Mouse (Mus musculus): ENCODE data around the gene Dot1l.

The Dot1l gene

DNA sequence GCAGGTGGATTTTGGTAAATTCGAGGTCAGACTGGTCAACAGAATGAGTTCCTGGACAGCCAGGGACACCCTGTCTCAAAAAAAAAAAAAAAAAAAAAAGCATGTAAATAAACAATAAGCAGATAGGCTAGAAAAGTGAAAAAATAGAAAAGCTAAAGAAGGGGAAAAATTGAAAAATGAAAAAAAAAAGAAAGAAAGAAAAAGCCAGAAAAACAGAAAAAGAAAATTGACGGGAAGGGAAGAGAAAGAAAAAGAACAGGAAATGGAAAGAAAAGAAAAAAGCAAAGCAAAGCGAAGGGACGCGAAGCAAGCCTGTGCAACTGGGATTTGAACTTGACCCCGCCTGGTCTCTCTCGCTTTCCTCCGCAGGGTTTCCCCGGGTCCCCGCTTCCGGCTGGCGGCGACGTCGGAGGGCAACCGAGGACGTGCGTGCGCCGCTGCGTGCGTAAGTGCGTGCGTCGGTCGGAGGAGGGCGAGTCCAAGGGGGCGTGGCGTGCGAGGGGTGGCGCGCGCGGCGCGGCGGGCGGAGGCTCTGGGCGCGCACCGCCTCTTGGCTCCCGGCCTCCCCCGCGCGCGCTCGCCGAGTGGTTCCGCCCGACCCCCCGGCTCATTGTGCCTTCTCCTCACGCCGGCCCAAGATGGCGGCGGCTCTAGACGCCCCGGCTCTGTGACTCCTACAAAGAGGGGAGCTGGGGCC, at the start of gene Dot1l:
Gene Dot1l, plus strand, starts transcription at position 613 of the 697 bp plus-strand sequence.
- DNase-seq (ENCODE audit: low read depth) = peak; percentile 84

DNA sequence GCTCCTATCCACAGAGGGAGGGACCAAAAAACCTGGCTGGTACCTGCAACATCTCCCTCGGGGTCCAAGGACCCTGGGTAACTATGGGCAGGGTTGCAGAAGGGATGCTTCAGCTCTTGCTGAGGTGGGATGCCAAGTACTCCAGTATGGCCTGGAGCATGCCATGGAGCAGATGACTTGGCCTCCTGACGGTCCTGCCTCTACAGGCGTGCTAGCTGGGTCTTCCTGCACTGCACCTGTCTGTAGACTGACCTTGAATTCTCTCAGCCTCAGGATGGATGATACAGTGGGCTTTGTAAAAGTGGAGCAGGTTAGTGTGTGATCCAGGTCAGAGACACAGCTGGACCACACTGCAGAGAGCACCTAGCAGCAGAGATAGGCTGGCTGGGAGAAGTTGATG, 49.5 kb upstream of the Dot1l start:
- DNase-seq (ENCODE audit: low read depth) = no peak

DNA sequence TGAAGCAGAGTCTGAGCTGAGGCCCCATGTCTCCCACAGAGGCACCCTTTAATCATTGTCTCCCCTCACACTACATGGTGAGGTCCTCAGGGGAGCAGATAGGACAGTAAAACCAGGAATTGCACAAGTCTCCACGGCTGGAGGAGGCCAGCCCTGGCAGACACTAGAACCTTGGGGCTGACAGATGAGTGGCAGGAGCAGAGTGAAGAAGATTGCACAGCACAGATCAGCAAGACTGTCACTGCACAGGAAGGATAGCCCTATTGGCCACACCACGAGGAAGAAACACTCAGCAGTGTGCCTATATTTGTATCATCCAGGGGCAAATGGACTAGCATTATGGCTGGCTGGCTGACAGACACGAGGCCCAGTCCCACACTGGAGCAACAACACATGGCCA, 44.2 kb upstream of the Dot1l start:
- DNase-seq (ENCODE audit: low read depth) = no peak

DNA sequence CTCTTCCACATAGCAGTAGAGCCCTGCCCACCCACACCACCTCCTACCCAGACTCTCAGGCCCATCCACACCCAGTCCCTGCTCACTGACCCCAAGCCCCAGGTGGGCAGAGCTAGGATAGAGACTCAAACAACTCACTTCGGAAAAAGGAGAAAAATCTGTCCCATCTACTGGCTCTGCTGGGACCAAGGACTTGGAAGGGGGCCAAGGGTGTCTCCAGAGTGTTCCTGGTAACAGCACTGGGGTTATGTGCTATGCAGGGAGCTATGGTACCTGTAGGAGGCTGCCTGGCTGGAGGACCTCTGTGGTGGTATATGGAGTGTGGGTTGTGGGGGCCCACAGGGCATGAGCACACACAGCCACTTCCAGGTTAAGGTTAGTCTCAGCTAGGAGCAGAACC, 37.7 kb upstream of the Dot1l start:
- DNase-seq (ENCODE audit: low read depth) = no peak

DNA sequence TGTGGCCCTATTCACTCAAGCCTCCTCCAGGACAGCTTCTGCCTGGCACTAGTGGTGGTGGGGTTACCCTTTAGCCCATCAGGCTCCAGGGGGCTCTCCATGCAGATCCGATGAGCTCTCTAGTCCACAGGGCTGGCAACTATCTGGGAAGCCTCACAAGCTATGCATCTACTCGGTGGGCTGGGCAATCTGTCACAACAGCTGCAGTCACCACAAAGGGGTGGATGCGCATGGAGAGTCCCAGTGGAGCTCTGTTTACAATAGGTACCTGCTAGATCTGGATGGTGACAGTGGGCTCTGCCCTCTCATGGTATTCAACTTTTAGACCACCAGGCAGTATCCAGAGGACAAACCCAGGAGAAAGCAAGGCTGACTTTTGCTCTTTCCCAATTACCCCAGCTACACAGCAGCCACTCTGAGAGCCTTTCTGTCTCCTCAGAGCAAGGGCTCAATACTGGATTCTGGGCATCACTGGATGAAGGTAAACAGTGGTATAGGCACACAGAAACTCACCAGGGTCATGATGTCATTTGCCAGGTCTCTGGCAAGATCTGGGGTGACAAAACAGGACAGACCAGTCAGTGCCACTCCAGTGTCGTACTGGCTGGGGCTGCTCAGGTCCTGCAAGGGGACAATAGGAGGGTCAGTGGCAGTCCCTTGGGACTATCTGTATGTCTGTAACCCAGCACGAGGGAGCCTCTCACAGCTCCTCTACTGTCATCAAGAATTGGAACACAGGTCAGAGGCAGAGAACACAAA, 27.5 kb upstream of the Dot1l start:
- no peak for DNase-seq (ENCODE audit: low read depth)

DNA sequence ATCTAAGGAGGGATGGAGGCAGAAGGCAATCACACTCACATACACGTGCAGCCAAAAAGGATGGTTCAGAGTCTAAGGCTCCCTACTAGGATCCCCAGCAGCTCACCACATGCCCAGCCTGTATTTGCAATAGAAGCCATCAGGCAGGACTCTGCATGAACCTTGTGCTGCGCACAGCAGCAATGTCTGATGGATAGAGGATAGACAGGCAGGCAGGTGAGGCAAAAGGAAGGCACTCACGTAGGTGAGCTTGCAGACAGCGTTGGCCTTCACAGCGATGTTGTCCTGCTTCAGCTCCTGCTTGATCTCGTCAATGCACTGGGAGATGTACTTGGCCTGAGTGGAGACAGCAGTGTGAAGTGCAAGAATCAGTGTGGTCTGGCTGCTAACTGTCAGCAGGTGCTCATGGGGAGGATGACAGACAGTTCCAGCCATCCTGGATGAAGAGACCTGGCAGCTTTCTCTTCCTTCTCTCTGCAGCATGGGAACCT, 22.4 kb upstream of the Dot1l start:
- no peak for DNase-seq (ENCODE audit: low read depth)

DNA sequence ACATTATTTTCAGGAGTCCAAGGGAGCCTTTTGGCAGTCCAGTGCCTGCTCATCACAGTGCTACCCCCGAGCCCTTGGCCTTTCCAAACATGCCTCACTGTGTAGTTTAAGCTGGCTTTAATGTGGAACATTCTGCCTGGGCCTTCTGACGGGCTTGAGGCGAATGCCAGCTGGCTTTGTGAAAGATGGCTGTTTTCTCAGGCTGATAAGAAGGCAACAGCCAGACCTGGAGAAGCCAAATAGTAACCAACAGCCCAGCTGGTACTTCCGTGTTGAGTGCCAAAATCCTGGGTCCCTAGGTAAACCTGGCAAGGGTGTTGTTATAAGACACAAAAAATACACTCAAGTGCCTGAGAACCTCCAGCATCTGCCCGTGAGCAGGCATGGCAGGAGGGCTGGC, 18.3 kb upstream of the Dot1l start:
- no peak for DNase-seq (ENCODE audit: low read depth)

DNA sequence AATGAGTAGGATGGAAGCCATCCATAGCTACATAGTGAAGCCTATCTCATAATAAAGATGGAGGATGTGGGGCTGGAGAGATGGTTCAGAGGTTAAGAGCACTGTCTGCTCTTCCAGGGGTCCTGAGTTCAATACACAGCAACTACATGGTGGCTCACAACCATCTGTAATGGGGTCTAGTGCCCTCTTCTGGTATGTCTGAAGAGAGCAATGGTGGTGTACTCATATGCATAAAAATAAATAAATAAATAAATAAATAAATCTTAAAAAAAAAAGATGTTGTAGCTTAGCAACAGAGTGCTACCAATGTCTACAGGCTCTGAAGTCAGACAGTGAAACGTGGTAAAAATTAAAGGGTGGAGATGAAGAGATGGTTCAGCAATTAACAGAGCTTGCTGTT, 16.3 kb upstream of the Dot1l start:
- no peak for DNase-seq (ENCODE audit: low read depth)

DNA sequence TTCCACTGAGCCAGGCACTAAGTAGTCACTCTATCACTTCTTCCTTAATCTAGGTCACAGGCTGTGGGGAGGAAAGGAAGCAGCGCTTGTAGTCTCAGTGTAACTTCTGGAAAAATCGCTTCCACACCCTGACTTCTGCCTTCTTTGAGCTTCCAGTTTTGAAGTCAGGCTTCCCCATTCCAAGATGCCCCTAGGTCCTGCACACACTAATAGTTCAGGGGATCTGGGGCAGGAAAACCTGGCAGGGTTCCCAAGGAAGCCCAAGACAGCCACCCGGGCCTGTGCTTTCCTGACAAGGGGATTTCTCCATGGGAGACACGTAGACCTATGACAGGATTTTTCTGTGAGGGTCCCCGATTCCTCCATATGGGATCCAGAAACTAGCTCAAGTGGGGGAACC, 13.9 kb upstream of the Dot1l start:
- no peak for DNase-seq (ENCODE audit: low read depth)

DNA sequence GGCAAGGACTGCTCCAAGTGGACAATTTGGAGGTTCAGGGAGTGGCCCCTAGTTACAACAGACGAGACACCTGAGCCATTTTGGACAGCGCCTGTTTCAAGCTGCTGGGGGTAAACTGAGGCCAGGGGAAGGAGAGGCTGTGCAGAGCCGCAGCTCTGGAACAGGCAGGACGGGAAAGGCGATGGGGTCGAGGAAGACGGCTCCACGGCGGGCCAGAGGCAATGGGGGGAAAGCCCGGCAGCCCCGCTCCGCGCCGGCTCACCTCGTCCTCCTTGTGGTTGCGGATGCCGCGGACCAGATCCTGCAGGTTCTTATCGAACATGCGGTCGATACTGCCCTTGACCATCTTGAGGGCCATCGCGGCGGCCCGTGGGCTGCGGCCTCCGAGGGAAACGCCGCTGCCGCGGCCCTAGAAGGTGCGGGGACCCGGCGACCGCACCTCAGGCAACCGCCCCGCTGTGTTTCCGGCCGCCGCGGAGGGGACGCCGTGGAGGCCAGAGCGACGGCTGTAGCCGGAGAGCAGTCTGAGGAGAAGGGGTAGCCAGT, 13.3 kb upstream of the Dot1l start:
- DNase-seq (ENCODE audit: low read depth) = no peak

DNA sequence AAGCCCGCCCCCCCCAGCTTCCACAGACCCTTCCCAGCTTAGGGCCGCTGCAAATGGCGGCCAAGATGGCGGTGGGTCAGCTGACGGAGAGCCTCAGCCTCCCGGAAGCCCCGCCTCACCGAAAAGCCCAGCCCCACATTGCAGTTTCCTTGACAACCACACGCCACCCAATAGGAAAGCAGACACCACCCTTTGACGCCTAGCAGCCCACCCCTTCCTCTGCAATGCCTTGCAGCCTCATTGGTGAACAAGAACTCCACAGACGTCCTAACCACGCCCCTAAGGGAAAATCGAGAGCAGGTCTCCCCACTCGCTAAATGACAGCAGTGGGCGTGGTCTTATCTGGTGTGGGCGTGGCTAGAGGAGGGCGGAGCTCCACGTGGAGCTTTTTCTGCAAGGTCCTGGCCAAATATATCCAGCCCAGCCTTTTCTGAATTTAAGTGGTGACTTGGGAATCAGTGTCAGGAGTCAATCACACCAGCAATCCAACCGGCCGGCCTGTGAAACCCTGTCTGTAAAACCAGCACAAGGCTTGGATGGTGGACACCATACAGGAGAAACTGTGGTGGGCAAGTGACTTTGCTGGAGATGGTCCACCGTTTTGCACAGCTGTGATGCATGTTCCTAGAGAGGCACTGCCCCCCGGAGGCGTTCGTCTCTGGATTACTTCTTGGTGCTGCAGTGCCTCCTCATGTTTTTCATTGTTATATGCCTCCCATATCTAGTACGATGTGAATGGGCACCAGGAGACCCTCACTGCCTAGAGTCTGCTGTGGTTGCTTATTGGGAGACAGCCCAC, 12.6 kb upstream of the Dot1l start, which contains the start of gene Ap3d1:
Gene Ap3d1, minus strand, starts transcription at position 85 of the 799 bp plus-strand sequence.
- DNase-seq (ENCODE audit: low read depth) = peak; percentile 99

DNA sequence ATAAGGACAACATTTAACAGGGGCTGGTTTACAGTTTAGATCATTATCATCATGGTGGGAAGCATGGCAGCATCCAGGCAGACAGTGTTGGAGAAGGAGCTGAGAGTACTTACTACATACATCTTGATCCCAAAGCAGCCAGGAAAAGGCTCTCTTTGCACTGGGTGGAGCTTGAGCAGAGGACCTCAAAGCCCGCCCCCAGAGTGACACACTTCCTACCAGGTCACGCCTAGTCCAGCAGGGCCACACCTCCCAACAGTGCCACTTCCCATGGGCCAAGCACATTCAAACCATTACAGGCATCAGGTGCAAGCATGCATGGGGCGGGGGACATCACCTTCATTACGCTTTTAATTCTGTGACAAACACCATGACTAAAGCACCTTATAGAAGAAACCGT, 10.7 kb upstream of the Dot1l start:
- DNase-seq (ENCODE audit: low read depth) = no peak

DNA sequence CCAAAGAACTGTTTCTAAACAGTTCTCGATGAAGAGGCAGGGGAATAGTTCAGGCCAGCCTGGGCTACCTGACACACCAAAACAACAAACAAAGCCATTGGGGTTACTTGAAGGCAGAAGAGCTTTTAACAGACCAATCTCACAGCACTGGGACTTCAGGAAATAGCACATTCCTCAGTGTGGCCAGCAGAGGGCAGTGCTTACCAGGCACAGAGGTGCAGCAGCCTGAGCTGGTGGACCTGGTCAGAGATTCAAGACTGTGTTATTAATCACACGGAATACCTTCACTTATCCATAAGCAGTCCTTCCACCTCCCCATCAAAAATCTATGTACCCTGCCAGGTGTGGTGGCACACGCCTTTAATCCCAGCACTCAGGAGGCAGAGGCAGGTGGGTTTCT, 7.6 kb upstream of the Dot1l start:
- DNase-seq (ENCODE audit: low read depth) = no peak

DNA sequence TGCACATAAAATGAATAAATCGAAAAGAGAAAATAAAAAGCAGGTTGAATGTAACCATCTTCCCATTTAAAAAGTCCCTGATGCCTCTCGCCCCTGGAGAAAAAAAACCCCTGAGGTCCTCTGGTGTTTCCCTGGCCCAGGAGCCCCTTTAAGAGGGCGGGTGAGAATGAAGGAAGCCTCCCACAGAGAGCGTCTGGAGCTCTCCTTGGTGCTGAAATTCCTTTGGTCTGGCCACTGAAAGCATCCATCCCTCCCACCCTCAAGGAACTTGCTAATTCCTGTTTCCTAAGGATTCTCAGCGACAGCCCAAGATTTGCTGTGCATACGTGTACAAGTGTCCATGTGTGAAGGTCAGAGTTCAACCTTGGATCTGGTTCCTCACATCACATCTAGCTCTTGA, 6.4 kb upstream of the Dot1l start:
- DNase-seq (ENCODE audit: low read depth) = no peak

DNA sequence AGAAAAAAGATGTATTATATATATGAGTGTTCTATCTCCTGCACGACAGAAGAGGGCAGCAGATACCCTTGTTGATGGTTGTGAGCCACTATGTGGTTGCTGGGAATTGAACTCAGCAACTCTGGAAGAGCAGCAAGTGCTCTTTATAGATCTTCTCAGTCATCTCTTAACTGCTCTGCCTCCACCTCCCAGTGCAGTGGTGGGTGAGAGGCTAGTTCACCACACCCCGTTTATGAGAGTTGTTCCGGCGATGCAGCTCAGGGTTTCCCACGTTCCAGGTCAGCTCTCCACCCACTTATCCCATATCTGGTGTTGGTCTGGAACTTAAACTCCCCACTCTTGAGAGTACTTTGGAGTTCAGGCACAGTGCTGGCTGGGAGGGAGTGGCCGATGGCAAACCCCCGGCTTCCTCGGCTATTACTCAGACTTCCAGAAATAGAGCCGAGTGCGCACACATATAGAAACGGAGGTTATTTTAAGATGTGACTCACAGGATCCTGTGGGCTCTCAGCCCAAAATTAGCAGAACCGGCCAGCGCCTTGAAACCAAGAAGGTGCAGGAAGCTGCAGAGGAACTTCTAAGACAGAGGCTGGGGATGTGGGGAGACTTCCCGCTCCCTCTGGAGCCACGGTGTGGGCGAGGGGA, 3.7 kb upstream of the Dot1l start:
- DNase-seq (ENCODE audit: low read depth) = peak; percentile 93

DNA sequence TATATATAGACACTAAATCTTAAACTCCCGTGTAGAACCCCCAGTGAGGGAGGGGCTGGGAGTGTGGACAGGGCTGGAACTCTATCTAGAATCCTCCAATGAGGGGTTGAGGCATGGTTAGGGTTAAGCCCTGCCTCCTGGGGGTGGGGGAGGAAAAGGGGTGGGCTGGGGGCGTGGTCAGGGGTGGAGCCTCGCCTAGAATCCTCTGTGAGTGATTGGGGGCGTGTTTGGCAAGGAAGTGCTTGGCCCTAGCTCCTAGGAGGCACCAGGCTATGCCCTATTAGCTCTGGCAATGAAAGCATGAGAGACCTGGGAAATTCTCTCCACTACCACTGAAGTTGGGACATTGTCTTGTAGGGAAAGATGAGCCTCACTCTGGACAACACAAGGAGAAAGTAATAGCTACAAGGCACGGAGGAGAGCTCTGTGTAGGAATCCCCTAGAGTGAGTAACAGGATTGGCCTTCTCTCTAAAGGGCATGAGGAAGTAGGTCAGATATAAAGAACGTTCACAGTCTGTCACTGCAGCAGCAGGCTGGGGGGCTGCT, 2.9 kb upstream of the Dot1l start:
- peak; percentile 68 for DNase-seq (ENCODE audit: low read depth)

DNA sequence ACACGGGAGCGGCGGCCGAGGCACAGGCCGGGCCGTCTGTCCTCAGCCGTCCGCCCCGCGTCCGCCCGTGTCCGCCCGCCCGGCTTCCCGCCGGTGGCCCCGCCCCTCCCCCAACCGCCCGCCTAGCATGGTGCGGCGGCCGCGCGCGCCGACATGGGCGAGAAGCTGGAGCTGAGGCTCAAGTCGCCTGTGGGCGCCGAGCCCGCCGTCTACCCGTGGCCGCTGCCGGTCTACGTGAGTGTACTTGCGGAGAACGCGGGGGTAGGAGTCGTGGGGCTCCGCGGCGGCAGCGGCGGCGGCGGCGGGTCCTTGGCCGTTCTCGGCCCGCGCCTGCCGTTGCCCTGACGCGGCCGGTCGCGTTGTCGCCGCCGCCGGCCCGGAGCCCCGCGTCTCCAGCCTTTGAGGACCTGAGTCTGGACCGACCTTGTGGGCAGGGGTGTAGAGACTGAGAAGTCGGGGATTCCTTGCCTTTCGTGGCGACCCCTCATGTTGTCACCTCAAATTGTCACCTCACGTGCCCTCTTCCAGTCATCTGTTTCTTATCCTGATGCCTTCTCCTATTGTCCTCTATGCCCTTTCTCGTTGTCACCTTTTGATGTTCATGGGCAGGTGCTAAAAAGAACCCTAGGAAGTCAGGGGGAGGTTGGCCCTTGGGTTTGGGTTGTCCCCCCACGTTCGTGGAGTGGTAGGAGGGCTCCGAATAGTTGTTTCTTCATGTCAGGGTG, 447 bp downstream of the Dot1l start:
- DNase-seq (ENCODE audit: low read depth) = no peak

DNA sequence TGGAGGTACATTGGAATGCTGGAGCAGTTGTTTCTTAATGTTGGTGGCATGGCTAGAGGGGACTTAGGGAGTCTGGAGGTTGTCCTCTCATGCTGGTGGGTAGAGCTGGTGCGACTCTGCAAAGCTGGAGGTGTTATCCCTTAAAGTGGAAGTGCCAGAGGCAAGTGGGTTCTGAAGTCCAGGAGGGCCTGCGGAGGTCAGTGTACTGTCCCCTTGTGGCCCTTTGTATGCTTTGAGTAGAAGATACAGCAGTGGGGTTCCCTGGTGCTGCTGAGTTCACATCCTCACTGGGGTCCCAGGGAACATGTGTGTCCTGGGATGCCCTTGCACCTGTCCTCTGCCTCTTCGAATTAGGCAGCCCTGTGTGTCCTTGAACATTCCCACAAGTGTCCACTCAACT, 1.1 kb downstream of the Dot1l start:
- DNase-seq (ENCODE audit: low read depth) = no peak

DNA sequence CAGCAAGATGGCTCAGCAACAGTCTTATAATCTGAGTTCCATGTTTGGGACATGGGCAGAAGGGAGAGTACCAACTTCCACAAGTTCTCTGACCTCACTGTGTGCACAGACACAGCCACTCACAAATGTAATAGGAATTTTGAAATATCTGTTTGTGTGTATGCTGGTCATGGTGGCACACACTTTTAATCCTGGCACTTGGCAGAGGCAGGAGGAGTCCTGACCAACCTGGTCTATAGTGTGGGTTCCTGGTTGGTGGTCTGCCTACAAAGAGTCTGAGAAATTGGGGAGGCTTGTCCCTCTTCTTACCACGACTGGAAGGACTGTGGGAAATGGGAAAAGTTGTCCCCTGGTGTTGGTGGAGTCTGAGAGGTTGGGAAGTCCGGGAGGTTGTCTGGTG, 1.5 kb downstream of the Dot1l start:
- no peak for DNase-seq (ENCODE audit: low read depth)

DNA sequence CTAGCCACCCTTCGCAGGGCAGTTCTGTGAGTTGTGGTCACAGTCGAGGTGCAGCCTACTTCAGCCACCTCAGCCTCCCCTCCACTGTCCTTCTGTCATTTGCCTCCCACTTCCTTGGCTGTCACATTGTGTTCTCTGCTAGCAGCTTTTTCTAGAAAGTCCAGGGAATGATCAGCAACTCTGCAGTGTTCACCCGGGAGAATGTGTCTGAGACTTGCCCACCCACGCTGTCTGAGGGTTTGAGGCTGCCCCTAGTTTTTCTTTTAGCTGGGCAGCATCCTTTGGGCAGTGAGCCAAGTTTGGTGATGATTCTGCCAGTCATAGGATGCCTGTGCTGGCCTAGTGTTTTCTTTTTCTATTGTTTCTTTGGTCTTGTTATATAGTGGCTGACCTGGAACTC, 2.0 kb downstream of the Dot1l start:
- DNase-seq (ENCODE audit: low read depth) = no peak

DNA sequence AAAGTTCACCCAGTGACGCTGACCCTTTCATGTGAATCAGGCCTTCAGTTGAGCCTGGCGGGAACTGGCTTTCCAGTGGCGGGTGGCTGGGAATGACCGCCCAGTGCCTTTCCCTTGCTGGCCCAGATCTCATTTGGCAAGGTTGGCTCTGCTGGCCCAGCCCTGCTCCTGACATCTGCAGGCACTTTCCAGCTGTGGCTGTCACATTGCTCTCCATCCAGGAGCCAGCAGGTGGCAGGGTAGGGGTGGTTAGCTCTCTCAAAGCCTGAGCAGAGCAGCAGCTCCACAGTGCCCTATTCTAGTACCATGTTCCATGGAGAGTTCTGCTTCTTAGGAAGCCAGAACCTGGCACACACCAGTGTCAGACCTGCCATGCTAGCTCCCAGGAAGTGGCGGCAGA, 2.7 kb downstream of the Dot1l start:
- peak; percentile 85 for DNase-seq (ENCODE audit: low read depth)

All from fibroblast of lung, adult 2 months (primary cell).